ENCODE assay signal across 23 mouse cellular contexts in genomic region chr6:48546858-48547257, GRCm38 (mm10). TPM values are rescaled to one million over a fixed set of nuclear protein-coding genes. Genes with fewer than 3 reads are reported as not detected.
DNase-seq lines count a peak whose midpoint lies in the region; ATAC-seq and TF ChIP-seq lines count a peak whose summit lies in the region.
"Had no signal": no experiment of that assay in that cellular context is flagged by ENCODE, and none has a peak within 500 bp of the region (broad histone marks: within the 10 kb centered on the region; RNA-seq: fewer than 3 reads in every experiment).

No protein-coding gene starts in this region.

- no peak overlapping the region for H3K4me2 ChIP-seq in stomach, postnatal 0 days (replicated peaks; ENCODE audit: low read depth)
- H3K4me2 ChIP-seq: limb, embryonic 13.5 days; liver, embryonic 15.5 days; midbrain, embryonic 15.5 days had no signal

- no peaks in the 10 kb centered on the region; the same call in 1 of the 2 replicates for H3K27me3 ChIP-seq in heart, embryonic 10.5 days (ENCODE audit: insufficient read depth, poor library complexity, severe bottlenecking)
- no peaks in the 10 kb centered on the region for H3K27me3 ChIP-seq in limb, embryonic 10.5 days (ENCODE audit: low read depth, poor library complexity, severe bottlenecking)
- no peaks in the 10 kb centered on the region for H3K27me3 ChIP-seq in stomach, postnatal 0 days (ENCODE audit: control insufficient read depth, insufficient read depth, low read length)
- H3K27me3 ChIP-seq: limb, embryonic 13.5 days; liver, embryonic 15.5 days; midbrain, embryonic 15.5 days had no signal

- TF ChIP-seq EP300 in stomach, postnatal 0 days (optimal IDR thresholded peaks at IDR 0.05): no peak

- ATAC-seq in stomach, postnatal 0 days (ENCODE audit: low FRiP score, low TSS enrichment): peak; percentile 57; the same call in 1 of the 2 replicates
- ATAC-seq: hindbrain, postnatal 0 days; midbrain, embryonic 15.5 days had no signal

- H3K4me3 ChIP-seq in heart, embryonic 10.5 days: no peak overlapping the region
- no peak overlapping the region for H3K4me3 ChIP-seq in limb, embryonic 10.5 days
- no peak overlapping the region for H3K4me3 ChIP-seq in stomach, postnatal 0 days (ENCODE audit: low read depth, low read length)
- H3K4me3 ChIP-seq: forebrain, embryonic 10.5 days; limb, embryonic 13.5 days; liver, embryonic 15.5 days; midbrain, embryonic 15.5 days had no signal

- peaks cover 7% of the 10 kb centered on the region for H3K4me1 ChIP-seq in heart, embryonic 10.5 days
- H3K4me1 ChIP-seq in limb, embryonic 10.5 days: peaks cover 40% of the 10 kb centered on the region
- H3K4me1 ChIP-seq in stomach, postnatal 0 days (replicated peaks; ENCODE audit: control insufficient read depth, insufficient read depth): no peaks in the 10 kb centered on the region; the same call in 1 of the 2 replicates
- H3K4me1 ChIP-seq: liver, embryonic 15.5 days; midbrain, embryonic 15.5 days had no signal

- no peaks in the 10 kb centered on the region for H3K9me3 ChIP-seq in heart, embryonic 10.5 days
- no peaks in the 10 kb centered on the region for H3K9me3 ChIP-seq in limb, embryonic 10.5 days (replicated peaks)
- no peaks in the 10 kb centered on the region for H3K9me3 ChIP-seq in stomach, postnatal 0 days (ENCODE audit: control insufficient read depth, low read length)
- H3K9me3 ChIP-seq: forebrain, embryonic 10.5 days; G1E; limb, embryonic 13.5 days; liver, embryonic 15.5 days; midbrain, embryonic 15.5 days had no signal

- H3K36me3 ChIP-seq in heart, embryonic 10.5 days: no peaks in the 10 kb centered on the region
- H3K36me3 ChIP-seq in limb, embryonic 10.5 days: no peaks in the 10 kb centered on the region
- no peaks in the 10 kb centered on the region for H3K36me3 ChIP-seq in stomach, postnatal 0 days (ENCODE audit: control insufficient read depth, insufficient read depth, low read length)
- H3K36me3 ChIP-seq: G1E; limb, embryonic 13.5 days; liver, embryonic 15.5 days had no signal

- no peak overlapping the region for H3K9ac ChIP-seq in stomach, postnatal 0 days (ENCODE audit: low read length)
- H3K9ac ChIP-seq: limb, embryonic 13.5 days; liver, embryonic 15.5 days; midbrain, embryonic 15.5 days had no signal

- 55% methylated on average over 4 of the region's 4 CpGs for WGBS in heart, embryonic 10.5 days
- 63% methylated on average over 4 of the region's 4 CpGs for WGBS in limb, embryonic 10.5 days
- 33% methylated on average over 4 of the region's 4 CpGs for WGBS in stomach, postnatal 0 days

- no peak for TF ChIP-seq CTCF in stomach, postnatal 0 days (IDR thresholded peaks at IDR 0.05; ENCODE audit: low read depth)

- peak; percentile 54 to 79 for DNase-seq in heart, adult 18-20 months
- no peak for DNase-seq in heart, embryonic 10.5 days (ENCODE audit: low spot score)
- peak; percentile 33 for DNase-seq in testis, postnatal 10 days (ENCODE audit: low spot score)
- no peak for DNase-seq in testis, postnatal 14 days (ENCODE audit: low spot score)
- DNase-seq in limb, embryonic 10.5 days (ENCODE audit: low spot score): no peak
- DNase-seq in stomach, postnatal 0 days (ENCODE audit: low spot score): no peak
- DNase-seq in frontal cortex, postnatal 36 days (ENCODE audit: low spot score in 2 of 2): no peak
- no peak for DNase-seq in embryo, embryonic 9.5 days (ENCODE audit: extremely low spot score)
- DNase-seq: adrenal gland, adult 8-10 months; layer of hippocampus, adult 9-11 months had no signal

- no peak overlapping the region for H3K27ac ChIP-seq in heart, embryonic 10.5 days
- peak overlapping the region; percentile 61 for H3K27ac ChIP-seq in limb, embryonic 10.5 days
- peak overlapping the region; percentile 45; the same call in 1 of the 2 replicates for H3K27ac ChIP-seq in stomach, postnatal 0 days (replicated peaks)
- H3K27ac ChIP-seq: forebrain, embryonic 10.5 days; hindbrain, postnatal 0 days; limb, embryonic 13.5 days; liver, embryonic 15.5 days; midbrain, embryonic 15.5 days had no signal

RNA-seq across cellular contexts. Expression of gene Lrrc61, which starts 7.7 kb away (rescaled TPM):
- total RNA-seq in heart, adult 18-20 months (2021): 10 to 100 TPM; 14.7 to 18.6 TPM
- polyA plus RNA-seq in heart, embryonic 10.5 days (2016; fragmentation: Nextera tagmentation; extraction: Ambion mirVana): 9.5 and 12.9 TPM in 2 replicates
- 13.1 and 17.2 TPM in 2 replicates for polyA plus RNA-seq in limb, embryonic 10.5 days (2016; fragmentation: Nextera tagmentation; extraction: Ambion mirVana)
- 3.9 and 5.6 TPM in 2 replicates for polyA plus RNA-seq in stomach, postnatal 0 days (2015; fragmentation: Nextera tagmentation; extraction: Ambion mirVana)
- polyA plus RNA-seq: G1E had no signal

RNA-seq across cellular contexts. Expression of gene Atp6v0e2, which starts 9.4 kb away (rescaled TPM):
- total RNA-seq in heart, adult 18-20 months (2021): 10 to 100 TPM; 19.8 to 21.4 TPM
- 21.1 and 26.6 TPM in 2 replicates for polyA plus RNA-seq in heart, embryonic 10.5 days (2016; fragmentation: Nextera tagmentation; extraction: Ambion mirVana)
- 4.6 and 4.8 TPM in 2 replicates for polyA plus RNA-seq in limb, embryonic 10.5 days (2016; fragmentation: Nextera tagmentation; extraction: Ambion mirVana)
- polyA plus RNA-seq in stomach, postnatal 0 days (2015; fragmentation: Nextera tagmentation; extraction: Ambion mirVana): 22.1 and 23.0 TPM in 2 replicates
- total RNA-seq: granulocyte monocyte progenitor cell, adult 5-6 weeks; hematopoietic stem cell, adult 5-6 weeks; megakaryocyte progenitor cell, adult 5-6 weeks had no signal
- polyA plus RNA-seq: G1E had no signal

RNA-seq across cellular contexts. Expression of gene Rarres2, which starts 25.7 kb away (rescaled TPM):
- 10 to 100 TPM; 60.1 to 86.3 TPM for total RNA-seq in heart, adult 18-20 months (2021)
- 10.5 and 18.2 TPM in 2 replicates for polyA plus RNA-seq in heart, embryonic 10.5 days (2016; fragmentation: Nextera tagmentation; extraction: Ambion mirVana)
- 6.1 and 7.3 TPM in 2 replicates for polyA plus RNA-seq in limb, embryonic 10.5 days (2016; fragmentation: Nextera tagmentation; extraction: Ambion mirVana)
- 273 and 283 TPM in 2 replicates for polyA plus RNA-seq in stomach, postnatal 0 days (2015; fragmentation: Nextera tagmentation; extraction: Ambion mirVana)
- total RNA-seq: granulocyte monocyte progenitor cell, adult 5-6 weeks; hematopoietic stem cell, adult 5-6 weeks; megakaryocyte progenitor cell, adult 5-6 weeks had no signal
- polyA plus RNA-seq: G1E had no signal

RNA-seq across cellular contexts. Expression of gene Gm45021, which starts 42.6 kb away (rescaled TPM):
- not detected for total RNA-seq in heart, adult 18-20 months (2021)
- not detected in 2 replicates for polyA plus RNA-seq in heart, embryonic 10.5 days (2016; fragmentation: Nextera tagmentation; extraction: Ambion mirVana)
- polyA plus RNA-seq in limb, embryonic 10.5 days (2016; fragmentation: Nextera tagmentation; extraction: Ambion mirVana): not detected in 2 replicates
- not detected in 2 replicates for polyA plus RNA-seq in stomach, postnatal 0 days (2015; fragmentation: Nextera tagmentation; extraction: Ambion mirVana)
- total RNA-seq: adrenal gland, adult 8-10 months; G1E; granulocyte monocyte progenitor cell, adult 5-6 weeks; hematopoietic stem cell, adult 5-6 weeks; hindbrain, postnatal 0 days; left cerebral cortex, adult 8-10 months; megakaryocyte progenitor cell, adult 5-6 weeks had no signal
- polyA plus RNA-seq: brain, embryonic 14.5 days; embryonic facial prominence, embryonic 11.5 days; forebrain, embryonic 10.5 days; G1E; hindbrain, postnatal 0 days; limb, embryonic 13.5 days; liver, embryonic 15.5 days; midbrain, embryonic 15.5 days; neural tube, embryonic 11.5 days had no signal

RNA-seq across cellular contexts. Expression of gene Repin1, which starts 46.8 kb away (rescaled TPM):
- 10 to 100 TPM; 32.3 to 32.9 TPM for total RNA-seq in heart, adult 18-20 months (2021)
- 31.9 and 33.2 TPM in 2 replicates for polyA plus RNA-seq in heart, embryonic 10.5 days (2016; fragmentation: Nextera tagmentation; extraction: Ambion mirVana)
- 53.1 and 57.3 TPM in 2 replicates for polyA plus RNA-seq in limb, embryonic 10.5 days (2016; fragmentation: Nextera tagmentation; extraction: Ambion mirVana)
- 11.6 and 12.9 TPM in 2 replicates for polyA plus RNA-seq in stomach, postnatal 0 days (2015; fragmentation: Nextera tagmentation; extraction: Ambion mirVana)
- polyA plus RNA-seq: G1E had no signal

Comparison
In these comparisons a context has a peak if more than half of its experiments do, and no peak if none do; other contexts are left out.
1. DNase-seq: peak in heart, adult 18-20 months (2 of 2) and testis, postnatal 10 days (single experiment); none in heart, embryonic 10.5 days (single experiment), testis, postnatal 14 days (single experiment), limb, embryonic 10.5 days (single experiment), stomach, postnatal 0 days (single experiment), frontal cortex, postnatal 36 days (0 of 2) and embryo, embryonic 9.5 days (single experiment).
2. RNA of gene Rarres2, which starts 25.7 kb away (polyA plus RNA-seq): 273 to 283 TPM in stomach, postnatal 0 days; 10.5 to 18.2 TPM in heart, embryonic 10.5 days and 6.1 to 7.3 TPM in limb, embryonic 10.5 days; every median in the first group is over 10 times any median in the second.